Mouse (Mus musculus): Measurements from ENCODE around the gene D10Wsu102e. TPM values are rescaled to one million over a fixed set of nuclear protein-coding genes. Genes with fewer than 3 reads are reported as not detected.
"Not testable (repeated sequence)": the region's sequence is repeated elsewhere in the genome, so short reads cannot be mapped to it uniquely, and the experiment has no call there.

Gene D10Wsu102e
- total RNA-seq, 1 experiment from 2014 or later, result 1.2 TPM

DNA sequence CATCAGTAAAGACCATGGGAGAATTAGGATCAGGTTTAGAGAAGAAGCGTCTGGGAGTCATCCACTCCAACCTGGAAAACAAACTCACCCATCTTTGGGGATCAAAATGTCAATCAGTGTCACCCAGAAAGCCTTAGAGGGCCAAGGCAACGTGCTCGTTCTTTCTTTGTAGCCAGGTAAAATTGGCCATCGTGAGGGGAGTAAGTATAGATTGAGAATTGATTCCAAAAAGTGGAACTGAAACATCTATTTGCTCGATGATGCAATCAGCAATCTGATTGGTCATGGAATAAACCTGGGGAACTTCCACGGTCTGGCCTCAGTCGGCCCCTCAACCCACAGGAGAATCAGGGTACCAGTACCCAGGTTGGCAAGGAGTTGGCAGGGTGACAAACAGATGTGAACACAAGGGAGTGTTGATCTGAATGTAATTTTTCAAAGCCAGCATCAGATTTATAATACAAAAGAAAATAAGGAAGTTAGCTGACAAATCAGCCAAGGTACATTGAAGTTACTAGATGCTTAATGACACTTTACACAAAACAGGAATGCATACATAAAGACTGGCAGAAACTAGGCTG lies 25.4 kb downstream of the D10Wsu102e start:
- no peak for DNase-seq

DNA sequence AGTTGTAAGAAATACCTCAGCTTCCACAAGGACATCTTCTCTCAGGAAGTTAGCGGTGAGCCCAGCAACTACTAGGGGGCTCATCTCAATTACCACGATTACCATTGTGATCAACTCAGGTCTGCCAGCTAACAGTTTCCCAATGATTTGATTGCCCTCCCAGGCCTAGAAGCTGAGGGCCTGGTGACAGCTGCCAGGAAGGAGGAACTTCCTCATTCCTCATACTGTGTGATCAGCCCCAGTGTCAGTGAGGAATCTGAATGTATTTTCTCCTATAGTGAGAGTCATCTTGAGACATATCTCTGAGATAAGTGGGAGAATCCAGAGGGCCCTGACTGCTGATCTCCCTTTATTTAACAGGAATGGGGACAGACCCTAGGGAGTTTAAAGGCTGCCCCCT lies 37.3 kb downstream of the D10Wsu102e start:
- DNase-seq, result no peak

DNA sequence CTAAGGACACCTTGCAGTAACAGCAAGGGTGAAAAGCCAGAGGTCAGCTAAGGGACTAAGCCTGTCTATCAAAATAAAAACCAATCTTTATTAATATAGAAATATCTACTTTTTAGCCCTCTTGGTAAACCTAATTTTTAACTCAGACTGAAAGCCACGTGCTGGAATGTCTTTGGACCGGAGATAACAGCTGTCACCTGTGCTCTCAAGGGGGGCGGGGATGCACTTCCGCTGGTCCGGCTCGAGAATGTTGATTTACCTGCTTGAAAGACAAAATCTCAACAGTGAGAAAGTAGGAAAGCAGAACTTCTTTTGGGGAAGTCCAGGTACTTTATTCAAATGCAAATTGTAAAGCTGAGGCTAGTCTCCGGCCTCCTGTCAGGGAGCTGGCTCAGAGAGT lies 40.9 kb downstream of the D10Wsu102e start:
- DNase-seq, result not testable (repeated sequence)

DNA sequence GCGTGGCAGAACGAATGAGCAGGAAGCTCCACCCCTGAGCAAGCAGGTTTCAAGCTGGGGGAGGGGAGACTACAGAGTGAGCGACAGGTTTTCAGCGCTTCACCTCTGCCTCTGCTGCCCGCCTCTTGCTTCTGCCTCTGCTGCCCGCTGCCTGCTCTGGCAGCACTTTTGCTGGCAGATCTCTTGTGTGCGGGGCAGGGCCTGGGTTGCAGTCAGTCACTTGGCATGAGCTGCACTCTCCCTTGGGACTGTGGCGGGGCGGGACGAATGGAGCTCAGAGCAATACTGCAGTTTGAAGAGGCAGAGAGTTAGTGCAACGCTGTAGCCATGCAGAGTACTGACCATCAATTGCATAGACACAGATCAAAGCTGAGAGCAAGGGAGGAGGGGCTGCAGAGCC lies 45.0 kb downstream of the D10Wsu102e start:
- DNase-seq, result peak; percentile 30

DNA sequence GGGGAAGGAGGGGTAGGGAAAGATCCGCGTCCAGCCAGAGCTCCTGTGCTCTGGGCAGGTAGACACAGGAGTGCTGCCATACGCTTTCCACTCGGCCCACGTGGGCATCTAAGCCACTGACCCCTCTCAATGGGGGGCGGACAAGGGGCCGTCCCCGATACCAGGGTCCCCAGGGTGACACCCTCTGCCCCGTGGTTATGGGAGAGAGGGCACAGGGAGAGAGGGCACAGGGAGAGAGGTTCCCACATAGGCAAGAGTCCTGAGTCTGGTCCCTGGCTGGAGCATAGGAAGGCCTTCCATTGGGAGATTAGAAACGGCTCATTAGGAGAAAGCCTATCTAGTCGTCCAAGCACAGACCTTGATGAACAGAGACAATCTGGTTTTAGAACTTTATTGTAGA lies 45.7 kb downstream of the D10Wsu102e start:
- no peak for DNase-seq

DNA sequence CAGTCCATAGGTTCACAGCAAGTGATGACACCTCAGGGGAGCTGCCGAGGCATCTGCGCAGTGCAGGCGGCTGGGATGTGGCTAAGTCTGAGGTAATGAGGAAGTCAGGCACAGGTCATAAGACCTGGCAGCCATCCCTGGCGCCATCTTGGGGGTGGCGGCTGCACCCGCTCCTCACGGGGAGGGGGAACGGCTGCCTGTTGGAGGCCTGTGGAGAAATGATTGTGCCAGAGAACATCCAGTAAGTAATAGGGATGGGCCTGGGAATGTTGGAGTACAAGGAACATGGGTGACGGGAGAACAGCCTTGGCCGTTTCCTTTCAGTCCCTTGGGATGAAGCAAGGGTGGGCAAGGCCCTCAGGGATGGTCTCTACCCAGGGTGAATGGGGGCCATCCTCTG lies 47.1 kb downstream of the D10Wsu102e start:
- DNase-seq, result no peak

DNA sequence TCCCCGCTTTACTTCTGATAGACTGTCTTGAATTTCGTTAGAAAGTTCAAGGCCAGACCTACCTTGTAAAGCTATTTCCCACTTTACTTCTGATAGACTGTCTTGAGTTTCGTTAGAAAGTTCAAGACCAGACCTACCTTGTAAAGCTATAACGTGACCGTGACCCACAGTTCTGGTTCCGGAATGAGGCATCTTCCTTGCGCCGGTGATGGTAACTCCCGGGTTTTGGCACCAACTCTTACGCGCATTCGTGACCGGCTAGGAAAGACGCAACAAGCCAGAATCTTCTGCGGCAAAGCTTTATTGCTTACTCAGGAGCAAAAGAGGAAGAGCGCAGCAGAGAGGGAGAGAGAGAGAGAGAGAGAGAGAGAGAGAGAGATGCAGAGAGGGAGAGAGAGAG lies 58.4 kb downstream of the D10Wsu102e start:
- DNase-seq, result not testable (repeated sequence)

DNA sequence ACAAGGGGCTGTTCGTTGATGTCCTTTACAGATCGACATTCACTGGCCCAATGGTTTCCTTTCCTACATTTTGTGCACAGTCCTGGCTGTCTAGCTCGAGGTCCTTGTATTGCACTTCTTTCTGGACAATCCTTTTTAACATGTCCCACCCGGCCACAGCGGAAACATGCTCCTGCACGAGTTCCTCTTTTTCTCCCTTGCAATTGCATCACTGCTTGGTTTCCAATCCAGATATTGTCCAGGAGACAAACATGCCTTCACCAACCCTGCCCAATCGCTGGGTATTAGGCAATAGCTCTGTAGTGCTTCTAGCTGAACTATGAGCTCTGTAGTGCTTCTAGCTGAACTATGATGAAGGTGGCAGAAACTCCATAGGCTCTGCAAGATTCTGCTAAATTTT lies 88.6 kb downstream of the D10Wsu102e start:
- no peak for DNase-seq

DNA sequence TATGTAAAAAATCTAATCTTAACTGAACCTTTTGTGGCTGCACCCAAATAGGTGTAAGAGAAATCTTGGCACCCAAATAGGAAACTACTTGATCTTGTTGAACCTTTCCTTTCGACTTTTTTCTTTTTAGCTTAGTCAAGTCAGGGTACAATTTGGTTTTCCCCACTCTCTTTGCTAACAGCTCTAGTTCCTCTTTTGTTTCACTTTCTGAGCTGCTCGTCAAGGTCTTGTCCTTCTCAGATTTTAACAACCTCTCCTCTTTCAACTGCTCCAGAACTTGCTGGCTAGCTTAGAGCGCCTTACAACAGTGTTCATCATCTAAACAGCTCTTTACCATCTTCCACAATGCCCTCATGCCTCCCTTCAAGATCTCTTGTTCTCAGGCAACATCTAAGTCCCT lies 97.5 kb downstream of the D10Wsu102e start:
- no peak for DNase-seq

DNA sequence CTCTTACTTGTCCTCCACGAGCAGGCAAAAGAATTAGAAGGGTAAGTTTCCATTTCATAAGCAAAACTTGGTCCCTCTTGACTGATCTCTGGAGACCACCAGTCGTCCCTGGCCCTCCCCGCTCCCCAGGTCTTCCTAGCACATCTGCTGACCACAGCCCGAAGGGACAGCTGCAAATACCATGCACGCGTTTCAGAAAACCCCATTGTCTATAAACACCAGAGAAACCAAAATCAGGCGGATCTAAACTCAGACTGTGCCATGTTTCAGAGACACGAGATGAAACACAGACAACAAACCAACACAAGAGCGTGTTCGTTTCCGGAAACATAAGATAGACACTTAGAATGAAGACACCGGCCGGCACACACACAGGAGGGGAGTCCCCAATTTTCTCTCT lies 115.2 kb downstream of the D10Wsu102e start:
- no peak for DNase-seq

DNA sequence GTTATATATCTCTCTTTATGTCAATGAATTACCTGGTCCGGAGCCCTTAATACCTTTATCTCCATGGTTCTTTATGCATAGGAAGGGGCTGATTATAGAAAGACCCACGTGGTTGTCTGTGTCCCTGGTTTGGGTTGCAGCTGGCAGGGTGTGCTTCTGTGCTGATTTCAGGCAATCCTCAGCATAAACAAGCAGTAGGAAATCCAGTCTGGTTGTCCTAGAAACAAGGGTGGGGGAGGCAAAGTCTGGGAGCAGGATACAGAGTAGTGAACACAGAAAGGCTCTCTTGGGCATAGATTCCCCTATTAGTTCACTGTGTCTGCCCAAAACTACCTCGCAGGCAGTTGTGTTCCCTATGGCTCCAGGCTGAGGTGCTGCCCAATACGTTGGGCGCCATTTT lies 117.3 kb downstream of the D10Wsu102e start:
- no peak for DNase-seq

DNA sequence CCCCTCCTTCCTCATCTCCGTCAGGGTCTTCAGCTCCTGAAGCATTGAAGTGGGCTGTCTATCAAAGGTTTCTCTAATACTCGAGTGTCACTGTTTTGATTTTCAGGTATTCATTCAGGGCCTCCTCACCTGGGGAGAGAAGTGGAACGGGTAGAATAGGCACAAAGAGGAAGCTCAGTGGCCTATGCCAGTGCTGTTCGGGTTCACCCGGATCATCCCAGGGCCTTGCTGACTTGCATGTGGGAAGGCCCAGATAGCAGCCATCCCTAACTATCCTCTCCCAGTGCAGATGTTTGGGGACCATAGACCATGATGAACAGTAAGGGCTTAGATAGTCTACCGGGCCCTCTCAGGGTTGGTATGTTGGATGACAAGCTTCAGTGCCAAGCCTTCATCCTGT lies 130.5 kb downstream of the D10Wsu102e start:
- DNase-seq, result no peak

DNA sequence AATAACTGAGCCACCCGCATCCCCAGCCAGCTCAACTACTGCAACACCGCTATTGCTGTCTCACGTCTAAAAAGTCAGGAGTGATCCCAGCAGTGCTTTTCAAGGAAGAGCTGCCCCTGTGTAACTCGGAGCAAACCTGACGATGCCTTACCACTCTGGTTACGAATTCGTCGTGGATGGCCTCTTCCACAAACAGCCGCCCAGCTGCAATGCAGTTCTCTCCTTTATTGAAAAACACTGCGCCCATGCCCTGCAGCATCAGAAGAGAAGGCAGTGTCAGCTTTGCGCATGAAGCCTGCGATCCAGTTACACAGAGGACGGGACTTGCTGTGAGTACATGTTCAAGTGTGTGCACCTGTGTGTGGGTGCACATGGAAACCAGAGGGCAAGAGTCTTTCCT lies 137.3 kb downstream of the D10Wsu102e start:
- DNase-seq, result no peak

DNA sequence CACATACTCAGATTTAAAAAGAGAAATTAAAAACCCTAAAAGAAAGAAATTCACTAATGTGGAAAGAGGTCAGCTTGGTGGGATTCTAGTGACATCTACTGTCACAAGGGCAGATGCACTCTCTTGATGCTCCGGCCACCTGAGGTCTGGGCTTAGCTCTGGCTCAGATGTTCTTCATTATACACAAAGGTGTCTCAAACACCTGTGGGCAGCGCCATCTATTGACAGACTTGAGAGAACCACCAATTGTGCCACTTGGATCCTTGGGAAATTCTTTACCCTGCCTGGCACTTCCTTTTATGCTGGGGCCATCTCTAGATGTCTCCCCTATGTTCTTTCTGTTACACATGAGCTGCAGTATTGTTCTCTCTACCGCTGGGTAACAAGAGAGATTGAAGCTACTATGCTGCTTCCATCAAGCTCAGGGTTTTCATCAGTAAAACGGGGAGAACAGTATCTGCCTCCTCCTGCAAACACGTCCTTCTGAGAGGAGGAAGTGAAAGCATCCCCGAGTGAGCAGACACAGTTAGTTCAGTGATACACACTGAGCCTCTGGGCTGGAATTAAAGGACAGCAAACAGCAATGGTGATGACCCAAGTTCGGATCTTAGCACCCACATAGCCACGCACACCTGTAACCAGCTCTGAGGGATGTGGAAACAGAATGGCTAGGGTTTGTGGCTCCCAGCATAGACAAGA lies 149.1 kb downstream of the D10Wsu102e start:
- no peak for DNase-seq

DNA sequence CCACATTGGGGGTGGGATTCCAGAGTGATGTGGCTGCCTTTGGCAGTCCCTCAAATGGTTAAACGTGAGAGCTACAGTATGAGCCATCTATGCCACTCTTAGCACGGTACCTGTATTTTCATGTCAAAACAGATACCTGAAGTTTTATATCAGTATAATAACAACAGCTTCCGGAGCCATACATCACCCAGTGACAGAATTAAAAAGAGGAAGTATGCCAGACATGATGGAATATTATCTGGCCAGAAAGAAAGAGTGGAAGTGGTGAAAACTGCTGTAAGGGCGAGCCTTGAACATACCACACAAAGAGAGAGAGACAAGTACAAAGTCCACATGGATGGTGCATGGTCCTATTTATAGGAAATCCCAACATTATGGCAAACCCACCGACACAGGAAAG lies 151.3 kb downstream of the D10Wsu102e start:
- DNase-seq, result no peak

DNA sequence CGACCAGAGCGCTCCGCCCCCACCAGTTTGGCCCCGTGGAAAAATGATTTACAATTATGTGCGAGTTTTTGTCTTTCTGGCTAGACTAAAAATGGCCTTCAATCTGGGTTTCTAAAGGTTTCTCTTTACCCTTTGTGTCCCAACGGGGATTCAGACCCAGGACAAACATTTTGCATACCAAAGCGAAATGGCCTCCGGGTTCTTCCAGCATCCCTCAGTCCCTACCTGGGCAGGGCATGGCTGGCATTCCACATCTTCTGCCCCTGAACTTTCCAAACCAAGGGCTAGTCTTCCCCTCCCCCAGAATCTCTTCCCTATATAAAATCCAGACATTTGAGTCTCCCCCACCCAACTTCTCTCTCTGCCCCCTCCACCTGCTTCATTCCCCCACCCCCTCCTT lies 153.7 kb downstream of the D10Wsu102e start:
- DNase-seq, result no peak

DNA sequence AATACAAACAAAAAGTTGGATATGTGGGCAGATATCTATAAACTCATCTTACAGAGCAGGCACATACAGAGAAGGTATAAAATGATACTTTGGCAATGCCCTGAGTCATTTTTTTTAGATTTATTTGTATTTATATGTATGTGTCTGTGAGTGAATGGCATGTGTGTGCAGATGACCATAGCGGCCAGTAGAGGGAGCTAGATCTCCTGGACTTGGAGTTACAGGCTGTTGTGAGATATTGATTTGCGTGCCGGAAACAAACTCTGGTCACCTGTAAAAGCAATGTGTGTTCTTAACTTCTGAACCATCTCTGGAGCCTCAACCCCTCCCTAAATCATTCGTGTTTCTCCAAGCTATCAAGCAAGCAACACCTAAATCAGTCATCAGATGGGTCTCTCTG lies 161.0 kb downstream of the D10Wsu102e start:
- no peak for DNase-seq

DNA sequence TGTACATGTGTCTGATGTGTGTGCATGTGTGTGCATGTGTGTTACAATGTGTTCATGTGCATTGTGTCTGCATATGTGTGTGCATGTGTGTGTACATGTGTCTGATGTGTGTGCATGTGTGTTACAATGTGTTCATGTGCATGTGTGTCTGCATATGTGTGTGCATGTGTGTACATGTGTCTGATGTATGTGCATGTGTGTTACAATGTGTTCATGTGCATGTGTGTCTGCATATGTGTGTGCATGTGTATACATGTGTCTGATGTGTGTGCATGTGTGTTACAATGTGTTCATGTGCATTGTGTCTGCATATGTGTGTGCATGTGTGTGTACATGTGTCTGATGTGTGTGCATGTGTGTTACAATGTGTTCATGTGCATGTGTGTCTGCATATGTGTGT lies 164.2 kb downstream of the D10Wsu102e start:
- not testable (repeated sequence) for DNase-seq

DNA sequence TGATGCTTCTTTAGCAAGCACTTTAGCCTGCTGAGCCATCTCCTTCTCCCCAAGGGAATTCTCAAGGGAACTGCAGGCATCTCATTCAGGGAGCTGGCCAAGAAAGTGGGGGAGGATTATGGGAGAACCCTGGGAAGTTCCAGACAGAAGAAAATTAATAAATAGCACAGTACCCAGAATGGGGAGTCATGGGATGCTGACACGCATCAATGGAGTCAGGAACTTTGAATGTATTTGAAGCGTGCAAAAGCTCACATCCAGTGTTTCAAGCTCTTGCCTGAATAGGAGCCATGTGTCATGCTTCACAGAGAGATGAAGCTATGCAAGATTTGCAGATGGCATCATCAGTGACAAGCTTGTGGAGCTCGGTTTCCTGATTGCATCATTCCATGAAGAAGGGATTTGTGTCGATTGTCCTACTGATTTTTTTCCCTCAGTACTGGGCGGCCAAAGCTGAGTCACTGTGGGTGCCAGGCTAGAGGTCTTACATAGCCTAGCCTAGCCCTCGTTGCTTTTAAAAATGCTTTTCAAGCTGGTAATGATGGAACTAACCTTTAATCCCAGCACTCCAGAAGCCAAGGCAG lies 170.5 kb downstream of the D10Wsu102e start:
- no peak for DNase-seq

DNA sequence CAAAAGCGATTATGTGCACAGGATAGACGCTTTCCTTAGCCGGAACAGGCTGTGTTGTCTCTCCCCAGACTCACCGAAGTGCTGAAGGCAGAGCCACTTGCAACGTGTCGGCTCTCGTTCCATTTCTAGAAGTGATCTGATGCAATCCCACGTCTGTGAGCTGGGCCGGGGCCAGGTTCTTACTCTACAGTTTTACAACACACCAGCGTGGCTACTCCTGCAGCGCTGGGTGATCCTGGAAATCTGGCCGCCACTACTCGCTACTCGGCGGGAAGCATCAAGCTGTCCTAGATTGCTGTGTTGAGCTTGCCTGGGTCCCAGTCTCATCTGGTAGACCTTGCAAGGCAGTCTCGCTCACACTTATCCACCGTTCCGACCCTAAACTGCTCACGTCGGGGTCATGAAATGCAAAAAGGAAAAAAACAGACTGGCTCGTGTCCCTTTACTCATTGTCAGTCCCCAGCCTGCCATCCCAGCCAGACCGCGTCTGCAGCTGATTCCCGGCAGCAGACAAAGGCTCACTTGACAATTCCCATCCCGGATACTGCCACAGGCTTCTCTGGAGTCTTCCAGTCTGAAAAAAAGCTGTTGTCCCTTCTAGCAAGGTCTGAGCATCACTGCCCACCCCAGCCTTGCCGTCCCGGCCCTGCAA lies 173.4 kb downstream of the D10Wsu102e start:
- DNase-seq, result peak; percentile 70

DNA sequence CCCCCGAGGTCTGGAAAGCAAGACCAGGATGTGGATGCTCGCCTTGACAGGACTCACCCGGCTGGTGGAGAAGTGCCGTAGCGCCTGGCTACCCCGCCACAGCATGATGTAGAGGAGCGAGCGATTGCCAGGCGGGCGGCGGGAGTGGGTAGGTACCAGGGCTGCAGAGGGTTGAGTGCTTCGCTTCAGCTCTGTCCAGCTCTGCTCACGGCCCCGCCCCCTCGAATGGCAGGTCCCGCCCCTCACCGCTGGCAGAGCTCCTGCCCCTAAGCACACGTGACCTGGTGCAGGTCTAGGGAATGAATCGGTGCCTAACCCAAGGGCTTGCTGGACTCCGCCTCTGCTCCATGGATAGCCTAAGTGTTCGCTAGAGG lies 173.9 kb downstream of the D10Wsu102e start, which contains the start of gene Aldh1l2:
TSS of gene Aldh1l2 (minus strand) at position 231 of the 374 bp plus-strand sequence.
- peak; percentile 83 for DNase-seq

DNA sequence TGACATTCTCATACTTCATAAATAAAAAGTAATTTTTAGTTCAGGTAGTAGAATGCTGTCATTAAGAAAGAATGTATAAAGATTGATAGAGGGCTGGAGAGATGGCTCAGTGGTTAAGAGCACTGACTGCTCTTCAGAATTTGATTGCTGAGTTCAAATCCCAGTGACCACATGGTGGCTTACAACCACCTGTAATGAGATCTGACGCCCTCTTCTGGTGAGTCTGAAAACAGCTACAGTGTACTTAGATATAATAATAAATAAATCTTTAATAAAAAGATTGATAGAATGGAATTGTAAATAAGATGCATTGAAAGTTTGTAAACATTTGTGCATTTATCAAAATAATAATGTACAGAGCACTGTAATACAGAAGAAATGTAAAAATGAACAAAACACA lies 176.4 kb downstream of the D10Wsu102e start:
- DNase-seq, result no peak
